Mouse (Mus musculus) cerebellum, adult 2 months (tissue): ENCODE measurements around the gene Camkmt. TPM values are rescaled to one million over a fixed set of nuclear protein-coding genes. Genes with fewer than 3 reads are reported as not detected.

Source experiments
- DNase-seq, 2 experiments: peaks; one replicate each; pipeline ENCODE4 v3.0.0; 2021
- H3K27ac ChIP-seq: fragments of 200-500 bp; 2 replicates; pipeline ENCODE4 v1.5.1; 2012; ENCODE audit warnings: low read length, control low read depth, inconsistent platforms; ENCODE audit not compliant: insufficient read depth
- H3K27me3 ChIP-seq: fragments of 200-500 bp; 2 replicates; pipeline ENCODE4 v1.6.1; 2012; ENCODE audit warnings: inconsistent platforms, mild to moderate bottlenecking, low read length, moderate library complexity; ENCODE audit not compliant: control insufficient read depth, insufficient read depth
- H3K4me1 ChIP-seq: fragments of 200-500 bp; 2 replicates; pipeline ENCODE4 v1.6.1; 2011; ENCODE audit warnings: low read length; ENCODE audit not compliant: control insufficient read depth, insufficient read depth
- H3K4me3 ChIP-seq: fragments of 200-500 bp; replicated peaks from 2 replicates; pipeline ENCODE3; 2011; ENCODE audit warnings: mild to moderate bottlenecking, low read depth, low read length, control low read depth; ENCODE audit not compliant: insufficient read depth
- CTCF ChIP-seq: fragments of 200-500 bp; IDR thresholded peaks from 2 replicates; pipeline ENCODE4 v1.5.1; 2011; ENCODE audit warnings: low read depth, mild to moderate bottlenecking, control low read depth, low read length, moderate library complexity, borderline replicate concordance; ENCODE audit not compliant: insufficient read depth
- POLR2A ChIP-seq: fragments of 200-500 bp; IDR thresholded peaks from 2 replicates; pipeline ENCODE4 v1.6.1; 2011; ENCODE audit warnings: low read length, control low read depth, borderline replicate concordance; ENCODE audit not compliant: insufficient read depth
- WGBS: fragments of 180-500 bp; shearing (Covaris S2); methylation state at CpG from one replicate; pipeline ENCODE4 v1.1.7; 2018; 5-methylcytosine and 5-hydroxymethylcytosine counted together
- polyA plus RNA-seq: library from polyadenylated mRNA; depleted of rRNA; stranded (reverse); fragments of >200 nt; gene quantifications from 2 replicates; pipeline ENCODE4 v1.2.3, GENCODE M21; 2012

Gene Camkmt
- polyA plus RNA-seq, 1 experiment = 6.6 TPM

- DNase-seq = no peak
- no peak overlapping the region for H3K4me3 ChIP-seq
- WGBS = 85% methylated on average over 10 of the region's 10 CpGs
- no peaks in the 10 kb centered on the region for H3K4me1 ChIP-seq
- H3K27ac ChIP-seq = no peak overlapping the region
- no peak for TF ChIP-seq POLR2A
- TF ChIP-seq CTCF = no peak
- no peaks in the 10 kb centered on the region for H3K27me3 ChIP-seq
These were observed 315.8 kb downstream of the Camkmt start for GRCm38 (mm10) chr17:85406195-85406594.

- no peak for DNase-seq
- Histone ChIP-seq H3K4me3 (no peak overlapping the region), H3K27me3 (no peaks in the 10 kb centered on the region), H3K4me1 (no peaks in the 10 kb centered on the region), H3K27ac (no peak overlapping the region)
- TF ChIP-seq CTCF (no peak), POLR2A (no peak)
- WGBS = 76% methylated on average over 7 of the region's 7 CpGs
These were observed 338.5 kb downstream of the Camkmt start for GRCm38 (mm10) chr17:85428831-85429230.

GRCm38 (mm10) chr17:85432923-85433322, 342.6 kb downstream of the Camkmt start:
- WGBS = 74% methylated on average over 8 of the region's 8 CpGs
- TF ChIP-seq POLR2A (no peak), CTCF (no peak)

GRCm38 (mm10) chr17:85443036-85443435, 352.7 kb downstream of the Camkmt start:
- DNase-seq = no peak
- Histone ChIP-seq H3K27me3 (no peaks in the 10 kb centered on the region), H3K4me3 (no peak overlapping the region), H3K27ac (no peak overlapping the region), H3K4me1 (no peaks in the 10 kb centered on the region)
- 73% methylated on average over 8 of the region's 8 CpGs for WGBS
- TF ChIP-seq POLR2A (no peak), CTCF (no peak)

More at GRCm38 (mm10) chr17:85432923-85433322, 342.6 kb downstream of the Camkmt start:
- no peak overlapping the region for H3K27ac ChIP-seq
- no peaks in the 10 kb centered on the region for H3K4me1 ChIP-seq
- DNase-seq = no peak
- no peaks in the 10 kb centered on the region for H3K27me3 ChIP-seq
- no peak overlapping the region for H3K4me3 ChIP-seq

- TF ChIP-seq CTCF (no peak), POLR2A (no peak)
- no peaks in the 10 kb centered on the region for H3K4me1 ChIP-seq
- peaks cover 1% of the 10 kb centered on the region; the same call in 1 of the 2 replicates for H3K27me3 ChIP-seq
- no peak for DNase-seq
- no peak overlapping the region for H3K4me3 ChIP-seq
- 10% methylated on average over 23 of the region's 23 CpGs for WGBS
- no peak overlapping the region for H3K27ac ChIP-seq
These were observed 364.1 kb downstream of the Camkmt start for GRCm38 (mm10) chr17:85454419-85454983.

- no peaks in the 10 kb centered on the region for H3K4me1 ChIP-seq
- WGBS = 3% methylated on average over 16 of the region's 16 CpGs
- H3K27ac ChIP-seq = no peak overlapping the region
- H3K4me3 ChIP-seq = no peak overlapping the region
- DNase-seq = no peak
- peaks cover 1% of the 10 kb centered on the region; the same call in 1 of the 2 replicates for H3K27me3 ChIP-seq
- TF ChIP-seq CTCF = no peak
- TF ChIP-seq POLR2A = no peak
These were observed 364.7 kb downstream of the Camkmt start for GRCm38 (mm10) chr17:85455063-85455462.

GRCm38 (mm10) chr17:85458075-85458474, 367.7 kb downstream of the Camkmt start:
- WGBS = 21% methylated on average over 14 of the region's 14 CpGs
- H3K27ac ChIP-seq = no peak overlapping the region
- TF ChIP-seq CTCF (no peak), POLR2A (no peak)
- peaks cover 1% of the 10 kb centered on the region; the same call in 1 of the 2 replicates for H3K27me3 ChIP-seq
- H3K4me1 ChIP-seq = no peaks in the 10 kb centered on the region
- H3K4me3 ChIP-seq = no peak overlapping the region
- DNase-seq = no peak

- Histone ChIP-seq H3K27ac (no peak overlapping the region), H3K4me1 (no peaks in the 10 kb centered on the region), H3K4me3 (no peak overlapping the region), H3K27me3 (peaks cover 1% of the 10 kb centered on the region; the same call in 1 of the 2 replicates)
- TF ChIP-seq CTCF (no peak), POLR2A (no peak)
- WGBS = 20% methylated on average over 9 of the region's 9 CpGs
- DNase-seq = no peak
These were observed 368.2 kb downstream of the Camkmt start for GRCm38 (mm10) chr17:85458589-85458988.
